Mouse (Mus musculus) ES-E14 (cell line): ENCODE data around the gene Ttc37. TPM values are rescaled to one million over a fixed set of nuclear protein-coding genes. Genes with fewer than 3 reads are reported as not detected.

Experiments
- DNase-seq: peaks from one replicate; pipeline ENCODE4 v3.0.0-alpha.2; 2013; ENCODE audit warnings: low read depth, low spot score
- H3K27ac ChIP-seq: 2 replicates; pipeline ENCODE4 v1.5.1; 2012; ENCODE audit warnings: low read depth, mild to moderate bottlenecking, low read length, moderate library complexity, mixed read lengths; ENCODE audit not compliant: poor library complexity, insufficient read depth, severe bottlenecking
- H3K36me3 ChIP-seq: 2 replicates; pipeline ENCODE4 v1.6.1; 2012; ENCODE audit warnings: mild to moderate bottlenecking, low read length, moderate library complexity, mixed read lengths; ENCODE audit not compliant: control insufficient read depth, poor library complexity, insufficient read depth, severe bottlenecking
- H3K4me1 ChIP-seq, 2 experiments: fragments of 150-350 bp in 1 of 2; sonication (generic) in 1 of 2; 2 replicates each; pipeline ENCODE4 v1.6.1; 2012; ENCODE audit warnings: low read length in 2 of 2, mild to moderate bottlenecking in 1 of 2, mixed read lengths in 1 of 2; ENCODE audit not compliant: control insufficient read depth in 2 of 2, insufficient read depth in 2 of 2, poor library complexity in 1 of 2
- H3K4me3 ChIP-seq, 2 experiments: fragments of 150-350 bp in 1 of 2; sonication (generic) in 1 of 2; 2 replicates each; pipeline ENCODE4 v1.5.1; 2012; ENCODE audit warnings: low read length in 2 of 2, low read depth in 1 of 2, mild to moderate bottlenecking in 1 of 2, mixed read lengths in 1 of 2; ENCODE audit not compliant: insufficient read depth in 1 of 2, poor library complexity in 1 of 2, severe bottlenecking in 1 of 2
- H3K9ac ChIP-seq: 2 replicates; pipeline ENCODE4 v1.6.1; 2012; ENCODE audit warnings: low read depth, mild to moderate bottlenecking, low read length, mixed read lengths; ENCODE audit not compliant: poor library complexity, insufficient read depth, severe bottlenecking
- H3K9me3 ChIP-seq: fragments of 150-350 bp; sonication (generic); 2 replicates; pipeline ENCODE4 v1.6.1; 2012; ENCODE audit warnings: low read depth, mild to moderate bottlenecking, low read length; ENCODE audit not compliant: control insufficient read depth, insufficient read depth
- CHD2 ChIP-seq: IDR thresholded peaks from 2 replicates; pipeline ENCODE4 v1.6.1; 2014; ENCODE audit warnings: mild to moderate bottlenecking, low read depth, low read length, inconsistent platforms
- HCFC1 ChIP-seq: IDR thresholded peaks from 2 replicates; pipeline ENCODE4 v1.6.1; 2012; ENCODE audit warnings: low read length, inconsistent platforms, borderline replicate concordance; ENCODE audit not compliant: insufficient read depth
- MAFK ChIP-seq: IDR thresholded peaks from 2 replicates; pipeline ENCODE4 v1.6.1; 2014; ENCODE audit warnings: mild to moderate bottlenecking, low read depth, low read length, inconsistent platforms; ENCODE audit not compliant: insufficient read depth
- ZC3H11A ChIP-seq: IDR thresholded peaks from 2 replicates; pipeline ENCODE4 v1.6.1; 2012; ENCODE audit warnings: low read depth, mild to moderate bottlenecking, inconsistent platforms, low read length, borderline replicate concordance
- ZNF384 ChIP-seq: IDR thresholded peaks from 2 replicates; pipeline ENCODE4 v1.6.1; 2012; ENCODE audit warnings: low read depth, low read length, inconsistent platforms
- in situ Hi-C, 2 experiments: fragments of 600-800 bp; cut with MboI; formaldehyde crosslinking; loops; one replicate each; pipeline ENCODE4 v1.15.1; 2025; ENCODE audit warnings: low sequenced_read_pairs in 2 of 2, inconsistent platforms in 1 of 2; ENCODE audit not compliant: unreplicated experiment in 2 of 2
- total RNA-seq: library from RNA; depleted of rRNA; stranded (reverse); fragments of 300-350 nt; gene quantifications from 2 replicates; pipeline ENCODE4 v1.2.3, GENCODE M21; 2012

Gene Ttc37
- total RNA-seq, 1 experiment = 38.3 TPM

DNA sequence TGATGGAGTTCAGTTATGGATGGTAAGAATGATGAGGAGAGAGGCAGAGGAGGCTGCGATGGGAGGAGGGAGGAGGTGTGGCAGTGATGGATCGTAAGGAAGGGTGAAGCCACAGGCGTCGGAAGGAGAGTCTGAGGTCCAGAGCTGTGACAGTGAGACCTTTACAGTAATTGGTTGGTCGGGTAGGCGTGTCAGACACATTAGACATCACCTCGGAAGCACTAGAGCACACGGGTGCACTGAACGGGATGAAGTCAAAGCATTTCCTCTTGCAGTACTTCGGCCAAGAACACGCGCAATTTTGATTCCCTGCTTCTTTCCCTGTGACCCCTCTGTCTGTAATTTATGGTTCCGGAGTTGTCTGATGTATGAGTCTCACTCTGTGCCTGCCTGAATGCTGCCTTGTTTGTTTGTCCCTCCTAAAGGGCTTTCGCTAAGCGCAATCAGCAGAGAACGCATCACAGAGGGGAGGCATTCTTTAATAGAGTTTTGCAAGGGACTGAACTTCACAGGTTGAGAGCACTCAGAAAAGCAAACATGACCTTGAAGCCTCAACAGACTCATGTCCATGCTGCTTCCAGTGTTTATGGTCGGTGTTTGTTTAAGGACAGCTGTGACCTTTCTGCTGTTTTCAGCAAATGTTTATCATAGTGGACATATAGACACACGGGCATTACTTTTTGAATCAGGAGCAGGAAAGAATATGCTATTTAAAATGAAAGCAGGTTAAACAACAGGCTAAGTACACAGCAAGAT lies 10.7 kb downstream of the Ttc37 start:
- DNase-seq = no peak
- H3K4me3 ChIP-seq = no peak overlapping the region
- in situ Hi-C loops = no loop called here
- no peaks in the 10 kb centered on the region; a peak in 1 of 4 replicates for H3K4me1 ChIP-seq
- no peaks in the 10 kb centered on the region for H3K9me3 ChIP-seq
- no peak overlapping the region for H3K27ac ChIP-seq
- H3K9ac ChIP-seq = no peak overlapping the region
- TF ChIP-seq CHD2 = no peak
- TF ChIP-seq MAFK = no peak
- no peak for TF ChIP-seq ZNF384
- TF ChIP-seq ZC3H11A = no peak
- no peak for TF ChIP-seq HCFC1
- peaks cover 2% of the 10 kb centered on the region for H3K36me3 ChIP-seq

DNA sequence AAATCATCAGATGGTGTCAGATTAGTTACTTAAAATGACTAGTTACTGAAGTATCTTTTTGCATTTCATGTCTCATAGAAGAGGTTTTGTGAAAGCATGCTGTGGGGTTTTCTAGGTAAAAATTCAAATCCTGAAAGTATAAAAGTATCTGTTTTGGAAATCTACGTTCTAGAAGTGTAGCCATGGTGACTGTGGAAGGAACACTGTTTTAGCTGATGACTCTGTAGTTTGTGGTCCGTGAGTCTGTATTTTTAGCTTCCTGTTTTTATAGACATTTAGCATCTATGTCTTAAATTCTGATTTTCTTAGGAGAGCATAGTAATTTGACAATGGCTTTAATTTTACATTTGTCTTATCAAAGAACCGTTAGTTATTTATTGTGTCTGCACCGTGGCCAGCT lies 30.3 kb downstream of the Ttc37 start:
- H3K9ac ChIP-seq = no peak overlapping the region
- H3K36me3 ChIP-seq = peaks cover 5% of the 10 kb centered on the region
- H3K4me1 ChIP-seq = no peaks in the 10 kb centered on the region
- TF ChIP-seq MAFK = no peak
- no peak for TF ChIP-seq ZC3H11A
- no peak for TF ChIP-seq HCFC1
- no peak overlapping the region for H3K27ac ChIP-seq
- no peak for DNase-seq
- H3K4me3 ChIP-seq = no peak overlapping the region
- in situ Hi-C loops = no loop called here
- no peaks in the 10 kb centered on the region for H3K9me3 ChIP-seq

- H3K9ac ChIP-seq = no peak overlapping the region
- no peak for DNase-seq
- TF ChIP-seq HCFC1 = no peak
- no peak for TF ChIP-seq ZC3H11A
- no peak for TF ChIP-seq ZNF384
- TF ChIP-seq MAFK = no peak
- TF ChIP-seq CHD2 = no peak
- in situ Hi-C loops = no loop called here
- H3K4me1 ChIP-seq = no peaks in the 10 kb centered on the region
- no peak overlapping the region for H3K27ac ChIP-seq
- peaks cover 8% of the 10 kb centered on the region for H3K36me3 ChIP-seq
- no peaks in the 10 kb centered on the region for H3K9me3 ChIP-seq
- H3K4me3 ChIP-seq = no peak overlapping the region
These were observed 33.9 kb downstream of the Ttc37 start for GRCm38 (mm10) chr13:76132415-76132814.

DNA sequence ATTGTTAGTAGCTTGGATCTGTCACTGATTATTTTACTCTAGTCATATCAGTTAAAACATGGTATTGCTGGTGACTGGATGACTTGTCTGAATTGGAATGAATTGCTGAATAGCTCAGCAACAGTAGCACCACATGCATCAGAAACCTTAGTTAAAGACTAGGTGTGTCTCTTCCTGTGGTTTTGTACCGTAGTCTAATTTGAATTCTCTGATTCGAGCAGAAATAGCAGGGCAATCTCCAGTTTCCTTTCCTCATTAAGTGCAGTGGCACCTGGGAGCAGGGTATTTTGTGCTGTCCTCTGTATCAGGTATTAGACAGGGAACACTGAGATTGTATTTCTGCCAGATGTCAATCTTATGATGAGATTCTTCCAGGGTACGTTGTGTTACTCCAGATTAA lies 40.3 kb downstream of the Ttc37 start:
- no peak overlapping the region for H3K4me3 ChIP-seq
- H3K9me3 ChIP-seq = no peaks in the 10 kb centered on the region
- in situ Hi-C loops = no loop called here
- no peak for DNase-seq
- no peaks in the 10 kb centered on the region for H3K4me1 ChIP-seq
- H3K9ac ChIP-seq = no peak overlapping the region
- no peak for TF ChIP-seq ZC3H11A
- no peak overlapping the region for H3K27ac ChIP-seq
- H3K36me3 ChIP-seq = peaks cover 6% of the 10 kb centered on the region

DNA sequence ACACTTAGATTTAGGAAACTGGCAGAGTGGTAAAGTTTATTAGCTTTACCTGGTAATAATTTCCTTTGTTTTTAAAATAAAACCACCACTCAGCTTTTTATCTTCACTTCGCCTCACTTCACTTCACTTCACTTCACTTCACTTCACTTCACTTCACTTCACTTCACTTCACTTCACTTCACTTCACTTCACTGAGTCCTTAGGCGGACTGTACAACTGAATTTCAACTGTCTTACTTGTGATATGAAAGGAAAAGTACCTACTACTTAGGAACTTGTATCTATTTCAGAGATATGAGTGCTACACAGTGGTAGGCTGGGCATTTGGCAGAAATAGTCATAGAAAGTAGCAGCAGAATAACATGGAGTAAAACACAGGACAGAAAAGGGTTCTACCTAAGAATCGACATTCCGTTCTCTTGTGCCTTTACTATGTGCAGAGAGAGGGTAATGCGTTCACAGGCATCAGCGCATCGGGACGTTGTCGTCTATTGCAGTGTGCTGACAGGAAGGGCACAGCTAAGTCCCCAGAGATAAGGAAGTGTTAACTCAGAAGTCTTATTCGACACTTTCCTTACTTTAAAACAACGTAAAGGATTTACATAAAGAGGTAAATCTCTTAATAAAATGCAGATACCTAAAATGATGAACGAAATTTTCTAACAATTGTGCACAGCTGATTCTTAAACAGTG lies 42.7 kb downstream of the Ttc37 start:
- TF ChIP-seq ZNF384 (no peak), CHD2 (no peak), MAFK (no peak), HCFC1 (no peak), ZC3H11A (no peak)
- Histone ChIP-seq H3K36me3 (no peaks in the 10 kb centered on the region; the same call in 1 of the 2 replicates), H3K9ac (no peak overlapping the region), H3K4me1 (no peaks in the 10 kb centered on the region), H3K4me3 (no peak overlapping the region), H3K27ac (no peak overlapping the region), H3K9me3 (no peaks in the 10 kb centered on the region)
- in situ Hi-C loops = no loop called here
- DNase-seq = no peak
